Mouse (Mus musculus) 3T3-L1 (cell line): ENCODE measurements around the gene Otop2.

Experiments used
- DNase-seq: peaks from one replicate; pipeline ENCODE4 v3.0.0-alpha.2; 2015; ENCODE audit warnings: low read depth, low spot score

The Otop2 gene

DNA sequence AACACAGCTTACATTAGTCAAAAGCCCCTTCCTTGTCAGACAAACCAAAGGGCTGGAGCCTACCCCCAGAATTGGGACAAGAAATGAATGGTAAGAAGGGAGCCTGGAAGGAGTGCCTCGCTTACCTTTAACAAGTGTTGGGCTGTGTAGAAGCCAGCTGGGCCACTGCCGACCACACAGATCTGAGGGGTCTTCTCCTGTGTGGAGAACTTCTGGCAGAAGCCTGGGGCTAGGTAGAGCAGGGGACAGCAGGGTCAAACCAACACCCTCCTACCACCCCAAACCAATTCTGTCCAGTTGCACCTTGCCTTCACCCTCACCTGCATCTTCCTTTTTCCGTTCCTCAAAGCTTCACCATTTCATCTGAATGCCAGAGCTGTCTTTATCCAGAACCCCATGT is 31.0 kb upstream of the Otop2 start:
- DNase-seq = no peak

DNA sequence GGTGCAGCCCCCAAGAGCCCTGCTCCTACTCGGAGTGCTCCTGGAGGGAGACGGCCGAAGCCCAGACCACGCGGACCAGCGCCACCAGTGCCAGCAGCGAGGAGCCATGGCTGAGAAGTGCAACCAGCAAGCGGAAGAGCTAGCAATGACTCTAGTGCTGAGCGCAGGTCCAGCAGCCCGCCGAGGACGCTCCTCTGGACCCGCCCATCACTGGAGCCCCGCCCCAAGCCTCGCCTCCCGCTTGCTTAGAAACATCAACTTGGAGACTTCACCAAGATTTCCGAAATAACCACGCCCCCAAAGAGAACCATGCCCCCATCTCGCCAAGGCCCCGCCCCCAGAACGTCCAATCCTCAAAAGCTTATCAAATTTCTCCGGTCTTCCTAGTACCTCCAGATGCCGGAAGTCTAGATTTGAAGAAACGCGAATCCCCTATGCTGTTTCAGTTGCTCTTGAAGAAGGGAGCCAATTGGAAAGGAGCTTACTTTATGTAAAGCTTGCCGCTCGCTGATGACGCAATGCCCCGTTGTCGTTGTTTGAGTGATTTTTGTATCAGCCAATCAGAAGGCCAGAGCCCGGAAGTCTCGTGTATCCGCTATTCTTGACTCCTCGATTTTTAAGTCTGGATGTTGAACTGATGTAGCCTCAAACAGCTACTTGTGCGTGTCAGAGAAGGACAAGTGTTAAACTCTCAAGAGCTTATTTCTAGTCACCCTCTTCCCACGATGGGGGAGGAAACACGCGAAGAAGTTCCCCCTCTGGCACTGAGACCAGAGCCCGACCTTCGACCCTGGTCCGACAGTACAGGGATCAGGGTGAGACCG is 30.0 kb upstream of the Otop2 start, which contains the start of gene Fdxr:
TSS of gene Fdxr (minus strand) at position 271 of the 824 bp plus-strand sequence.
- peak; percentile 100 for DNase-seq

GRCm38 (mm10) chr11:115277604-115277975 is 29.4 kb upstream of the Otop2 start:
- peak; percentile 26 for DNase-seq

GRCm38 (mm10) chr11:115278176-115278575 is 28.8 kb upstream of the Otop2 start:
- peak; percentile 13 for DNase-seq

DNA sequence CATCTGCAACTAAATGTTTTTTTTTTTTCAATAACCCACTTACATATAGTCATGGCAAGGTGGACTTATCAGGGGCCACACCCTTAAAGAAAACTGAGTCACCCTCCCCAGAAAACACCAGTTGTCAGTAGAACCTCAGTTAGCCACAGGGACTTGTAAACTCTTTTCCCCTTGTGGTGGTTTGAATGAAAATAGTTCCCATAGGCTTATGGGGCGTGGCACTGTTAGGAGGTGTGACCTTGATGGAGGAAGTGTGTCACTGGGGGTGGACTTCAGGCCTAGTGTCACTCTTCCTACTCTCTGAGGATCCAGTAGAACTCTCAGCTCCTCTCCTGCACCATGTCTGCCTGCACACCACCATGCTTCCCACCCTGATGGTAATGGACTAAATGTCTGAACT is 27.2 kb upstream of the Otop2 start:
- DNase-seq = peak; percentile 87

- no peak for DNase-seq
These were observed 24.7 kb upstream of the Otop2 start for GRCm38 (mm10) chr11:115282295-115282694.

DNA sequence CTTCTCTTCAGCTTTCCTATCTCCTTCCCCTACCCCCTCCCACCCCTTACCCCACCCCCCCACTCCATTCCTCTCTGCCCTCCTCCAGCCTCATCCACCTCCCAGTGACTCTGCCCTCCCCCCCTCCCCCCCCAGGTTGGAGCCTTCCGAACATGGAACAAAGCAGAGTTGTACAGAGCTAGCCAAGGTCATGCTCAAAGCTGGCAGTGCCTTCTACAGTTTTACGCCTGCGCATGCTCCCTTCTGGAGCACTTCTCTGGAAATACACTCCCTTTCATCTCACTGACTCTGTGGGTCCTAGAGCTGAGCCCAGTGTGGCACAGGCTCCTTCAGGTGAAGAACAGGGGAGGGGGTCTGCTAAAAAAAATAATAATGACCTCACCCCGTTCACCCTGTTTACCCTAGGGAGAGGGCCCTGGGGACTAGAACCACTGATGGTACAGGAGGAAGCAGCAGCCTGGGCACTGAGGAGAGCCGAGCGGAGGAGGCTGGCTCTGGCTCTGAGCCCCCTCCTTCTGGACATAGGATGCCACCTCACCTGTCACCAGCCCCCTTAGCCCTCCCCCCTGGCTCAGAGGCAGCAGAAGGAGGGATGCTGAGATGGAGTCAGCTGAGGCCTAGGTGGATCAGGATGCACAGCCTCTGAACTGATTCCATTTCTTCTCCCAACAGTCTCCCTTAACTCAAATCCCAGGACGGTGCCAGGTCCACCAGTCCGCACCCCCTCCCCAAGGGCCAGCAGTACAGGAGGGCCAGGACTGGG is 24.1 kb upstream of the Otop2 start:
- no peak for DNase-seq

- DNase-seq = no peak
These were observed 23.5 kb upstream of the Otop2 start for GRCm38 (mm10) chr11:115283486-115283765.

DNA sequence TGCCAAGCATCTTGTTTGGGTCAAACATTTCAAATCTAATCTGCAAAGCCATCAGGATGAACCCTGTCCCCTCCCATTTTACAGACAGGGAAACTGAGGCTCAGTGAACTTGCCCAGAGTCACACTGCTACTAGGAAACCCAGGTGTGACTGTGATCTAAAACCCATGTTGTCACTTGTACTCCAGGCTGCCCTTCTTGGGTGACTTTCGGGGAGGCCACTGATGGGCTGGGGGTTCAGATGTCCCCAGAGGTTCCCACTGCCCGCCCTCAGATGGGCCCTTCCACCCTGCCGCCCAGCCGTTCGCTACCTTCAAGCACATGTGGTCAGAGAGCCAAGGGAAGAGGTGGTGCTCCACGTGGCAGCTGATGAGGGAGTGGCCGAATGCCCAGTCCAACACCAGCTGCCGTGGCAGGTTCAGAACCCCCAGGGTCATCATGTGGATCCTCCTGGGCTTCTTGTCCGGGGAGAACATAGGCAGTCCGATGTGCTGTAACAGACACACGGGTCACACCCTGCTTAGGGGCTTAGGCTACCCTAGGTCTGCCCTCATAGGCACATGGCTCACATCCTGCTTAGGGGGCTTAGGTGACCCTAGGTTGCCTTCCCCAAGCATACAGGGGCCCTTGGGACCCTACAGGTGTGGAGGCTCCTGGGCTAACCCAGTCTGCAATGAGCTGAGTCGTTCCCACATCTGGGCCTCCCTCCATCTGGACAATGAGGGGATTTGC is 22.9 kb upstream of the Otop2 start:
- no peak for DNase-seq

GRCm38 (mm10) chr11:115285282-115285681 is 21.7 kb upstream of the Otop2 start:
- no peak for DNase-seq

- DNase-seq = no peak
These were observed 20.6 kb upstream of the Otop2 start for GRCm38 (mm10) chr11:115286201-115286993.

- DNase-seq = peak; percentile 38
These were observed 19.6 kb upstream of the Otop2 start for GRCm38 (mm10) chr11:115287386-115287785.

DNA sequence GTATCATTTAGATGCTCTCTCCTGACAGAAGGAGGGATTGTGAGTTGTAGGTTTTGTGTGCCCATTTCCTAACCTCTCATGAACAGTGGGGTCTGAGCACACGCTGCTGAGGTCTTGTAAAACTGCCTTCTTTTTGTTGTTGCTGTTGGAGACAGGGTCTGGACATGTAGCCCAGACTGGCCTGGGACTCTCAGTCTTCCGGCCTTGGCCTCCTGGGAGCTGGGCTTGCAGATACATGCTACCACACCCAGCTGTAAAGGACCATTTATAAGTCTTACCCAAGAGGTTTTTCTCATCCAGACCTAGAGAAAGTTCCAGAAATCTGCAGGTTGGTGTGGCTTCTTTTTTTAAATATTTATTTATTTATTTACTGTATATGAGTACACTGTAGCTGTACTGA is 18.7 kb upstream of the Otop2 start:
- DNase-seq = no peak

DNA sequence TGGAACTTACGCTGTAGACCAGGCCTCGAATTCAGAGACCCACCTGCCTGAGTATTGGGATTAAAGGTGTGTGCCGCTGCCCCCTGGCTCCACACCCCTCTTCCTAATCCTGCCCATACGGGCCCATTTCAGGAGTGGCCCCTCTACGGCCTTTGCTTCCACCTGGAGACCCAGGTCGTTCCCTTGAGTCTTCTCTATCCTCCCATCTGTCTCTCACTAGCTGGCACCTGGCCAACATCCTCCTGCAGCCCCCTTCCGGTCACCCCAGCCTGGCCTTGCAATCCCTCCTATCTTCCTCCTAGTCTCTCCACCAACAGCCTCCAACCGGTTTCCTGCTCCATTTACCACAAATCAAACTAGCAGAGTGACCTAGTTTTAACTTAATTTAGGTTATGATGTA is 17.1 kb upstream of the Otop2 start:
- DNase-seq = no peak

GRCm38 (mm10) chr11:115290314-115290713 is 16.6 kb upstream of the Otop2 start:
- DNase-seq = no peak

DNA sequence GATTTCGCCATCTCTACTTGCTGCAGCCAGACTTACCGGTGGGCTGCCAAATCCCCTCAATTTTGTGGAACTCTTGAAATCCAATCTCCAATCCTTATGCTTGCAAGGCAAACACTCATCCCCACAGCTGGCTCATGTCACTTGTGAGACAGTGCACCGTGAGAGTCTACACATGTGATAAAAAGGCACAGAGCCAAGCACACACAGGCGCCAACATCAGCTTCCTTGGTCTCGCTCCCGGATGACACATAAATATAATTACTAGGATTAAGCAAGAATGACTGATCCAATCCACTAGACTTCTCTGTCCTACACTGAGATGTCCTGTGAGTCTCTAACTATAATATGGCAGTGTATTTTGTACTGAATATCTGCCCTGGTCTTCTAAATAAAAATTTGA is 16.0 kb upstream of the Otop2 start:
- peak; percentile 88 for DNase-seq

DNA sequence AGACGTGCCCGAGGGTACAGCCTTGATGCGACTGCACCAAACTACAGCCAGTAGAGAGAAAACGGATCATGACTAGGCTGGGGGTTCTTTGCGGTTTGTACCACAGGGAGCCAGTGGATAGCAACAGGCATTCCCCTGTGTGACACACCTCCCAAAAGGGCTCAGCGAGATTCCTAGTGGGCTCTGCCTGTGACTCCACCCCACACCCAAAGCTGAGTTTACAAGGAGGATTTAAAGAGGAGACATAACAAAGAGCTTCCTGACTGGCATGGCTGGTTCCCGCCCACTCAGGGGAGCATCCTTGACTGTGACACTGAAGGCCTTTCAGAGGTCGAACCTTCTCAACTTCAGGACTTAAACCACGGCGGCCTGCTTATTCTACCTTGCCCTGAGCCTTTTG is 15.5 kb upstream of the Otop2 start:
- DNase-seq = no peak

GRCm38 (mm10) chr11:115292631-115293375 is 14.2 kb upstream of the Otop2 start:
- DNase-seq = no peak

DNA sequence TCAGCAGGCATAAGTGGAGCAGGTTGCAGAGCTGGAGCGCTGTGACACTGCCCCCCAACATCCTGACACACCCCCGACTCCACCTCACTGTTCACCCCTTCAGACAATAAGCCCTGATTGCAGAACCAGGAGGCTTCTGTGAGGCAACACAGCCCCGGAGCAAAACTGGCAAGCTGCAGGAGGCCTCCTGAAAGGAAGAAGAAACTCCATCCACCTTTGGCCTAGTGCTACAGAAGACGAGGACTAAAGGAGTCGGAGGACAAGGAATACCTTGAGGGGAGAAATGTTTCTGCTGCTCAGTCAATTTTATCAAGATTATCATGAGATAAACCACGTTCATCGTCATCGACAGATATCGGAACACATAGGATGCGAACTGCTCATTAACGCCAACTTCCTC is 11.0 kb upstream of the Otop2 start:
- DNase-seq = no peak

- no peak for DNase-seq
These were observed 10.3 kb upstream of the Otop2 start for GRCm38 (mm10) chr11:115296471-115297210.
